In the genomic region with DNA sequence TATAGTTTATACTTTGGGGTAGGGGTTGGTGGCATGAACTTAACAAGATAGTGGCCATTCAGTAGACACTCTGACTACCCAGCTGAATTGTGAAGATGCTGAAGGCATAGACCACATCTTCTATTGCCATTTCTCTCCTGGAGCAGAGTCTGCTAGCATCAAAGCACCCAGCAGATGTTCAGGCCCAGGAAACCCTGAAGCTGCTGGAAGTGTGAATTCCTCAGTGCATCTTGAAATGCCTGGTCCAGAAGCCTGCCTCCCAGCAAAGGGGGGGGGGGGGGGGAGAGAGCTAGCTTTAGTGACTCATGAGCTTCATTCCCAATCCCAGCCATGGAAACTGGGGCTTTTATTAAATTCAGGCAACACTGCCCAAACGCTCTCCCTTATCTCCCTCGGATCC, we compare ENCODE assay signal across 25 mouse cellular contexts.
"Had no signal": no experiment of that assay in that cellular context is flagged by ENCODE, and none has a peak within 500 bp of the region (broad histone marks: within the 10 kb centered on the region; RNA-seq: fewer than 3 reads in every experiment).

No protein-coding gene starts in this region.

- H3K27me3 ChIP-seq: hindbrain, embryonic 12.5 days; limb, embryonic 13.5 days; limb, embryonic 15.5 days; liver, embryonic 12.5 days had no signal

- H3K27ac ChIP-seq: gastrocnemius, adult 2 months; heart, embryonic 10.5 days; hindbrain, embryonic 10.5 days; hindbrain, embryonic 12.5 days; hindbrain, embryonic 14.5 days; limb, embryonic 13.5 days; limb, embryonic 15.5 days; liver, embryonic 12.5 days; liver, embryonic 14.5 days had no signal

- H3K9ac ChIP-seq: heart, embryonic 12.5 days; hindbrain, embryonic 12.5 days; hindbrain, embryonic 14.5 days; limb, embryonic 13.5 days; limb, embryonic 15.5 days; liver, embryonic 12.5 days; liver, embryonic 14.5 days had no signal

- DNase-seq: gastrocnemius, adult 2 months; gastrocnemius, postnatal 10 days; gastrocnemius, postnatal 25 days; heart, adult 18-20 months; heart, postnatal 10 days; heart, postnatal 4 days; kidney, adult 18-20 months; kidney, adult 8-10 months; kidney, postnatal 10 days; kidney, postnatal 25 days; layer of hippocampus, adult 9-11 months; layer of hippocampus, postnatal 36 days; left cerebral cortex, postnatal 4 days had no signal

- H3K36me3 ChIP-seq: heart, embryonic 10.5 days; heart, embryonic 12.5 days; hindbrain, embryonic 10.5 days; hindbrain, embryonic 12.5 days; limb, embryonic 13.5 days; limb, embryonic 15.5 days; liver, embryonic 12.5 days had no signal

- H3K4me1 ChIP-seq: hindbrain, embryonic 10.5 days; limb, embryonic 13.5 days; limb, embryonic 15.5 days; liver, embryonic 12.5 days had no signal

- ATAC-seq: hindbrain, embryonic 16.5 days; inflammation-experienced regulatory T-cells, adult 6 months; intestine, embryonic 16.5 days; liver, embryonic 12.5 days had no signal

- H3K9me3 ChIP-seq: heart, embryonic 10.5 days; heart, embryonic 12.5 days; hindbrain, embryonic 10.5 days; hindbrain, embryonic 12.5 days; limb, embryonic 13.5 days; limb, embryonic 15.5 days; liver, embryonic 12.5 days had no signal

- H3K4me2 ChIP-seq: heart, embryonic 12.5 days; hindbrain, embryonic 12.5 days; hindbrain, embryonic 14.5 days; limb, embryonic 13.5 days; limb, embryonic 15.5 days; liver, embryonic 12.5 days had no signal

- H3K4me3 ChIP-seq: gastrocnemius, adult 2 months; heart, embryonic 10.5 days; heart, embryonic 12.5 days; hindbrain, embryonic 10.5 days; hindbrain, embryonic 12.5 days; limb, embryonic 13.5 days; limb, embryonic 15.5 days; liver, embryonic 12.5 days had no signal
